8 mouse cellular contexts compared by ENCODE assay signal in the genomic region with DNA sequence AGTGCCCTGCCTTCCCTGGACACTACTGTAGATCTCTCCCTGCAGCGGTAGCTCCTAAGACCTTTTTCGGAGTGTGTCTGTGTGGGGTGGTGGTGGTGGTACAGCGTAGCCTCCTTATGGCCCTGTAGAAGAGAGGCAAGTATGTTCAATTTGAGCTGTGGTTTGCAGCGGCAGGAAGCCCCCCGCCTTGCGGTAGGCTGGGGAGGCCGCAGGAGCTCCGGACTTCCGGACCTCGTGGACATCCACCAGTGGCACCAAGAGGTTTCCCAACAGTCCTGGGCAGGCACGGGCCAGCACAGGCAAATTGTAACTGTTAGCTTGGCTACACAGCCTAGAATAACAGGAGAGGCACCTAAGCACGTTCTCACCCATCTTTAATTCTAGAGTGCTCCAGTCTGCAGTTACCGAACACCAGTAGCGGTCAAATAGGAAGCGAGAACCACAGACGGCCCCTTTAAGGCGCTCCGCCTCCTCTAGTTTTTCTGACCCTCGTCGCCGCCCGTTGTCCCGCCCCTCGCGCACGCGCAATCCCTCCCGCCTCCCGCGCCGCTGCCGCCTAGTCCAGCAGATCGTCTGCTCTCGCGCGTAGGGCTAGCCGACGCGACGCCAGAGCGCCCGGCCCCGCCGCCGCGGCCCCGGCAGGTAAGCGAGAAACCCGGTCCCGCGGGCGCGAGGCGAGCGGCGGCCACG. TPM values are rescaled to one million over a fixed set of nuclear protein-coding genes. Genes with fewer than 3 reads are reported as not detected.
DNase-seq lines count a peak whose midpoint lies in the region; ATAC-seq and TF ChIP-seq lines count a peak whose summit lies in the region.

A gene (plus strand): TSS at position 519 of the 690 bp plus-strand sequence.

- no peaks in the 10 kb centered on the region for H3K27me3 ChIP-seq in megakaryocyte, embryonic 14.5 days (replicated peaks)

- no peaks in the 10 kb centered on the region for H3K9me3 ChIP-seq in megakaryocyte, embryonic 14.5 days

- peak within 1 kb of the TSS; percentile 8 for H3K27ac ChIP-seq in cortical plate, adult 2 months (ENCODE audit: insufficient read depth, low read length)

- H3K4me1 ChIP-seq in cortical plate, adult 2 months (ENCODE audit: control insufficient read depth, insufficient read depth, low read length), result peaks cover 6% of the 10 kb centered on the region; the same call in 1 of the 2 replicates
- H3K4me1 ChIP-seq in megakaryocyte, embryonic 14.5 days, result peaks cover 74% of the 10 kb centered on the region

- TF ChIP-seq CTCF in cortical plate, adult 2 months (IDR thresholded peaks at IDR 0.05; ENCODE audit: extremely low read depth, insufficient read depth, low read length), result 0 out of 2 replicates have a peak, but pooled peaks have one; percentile 6

- peaks cover 23% of the 10 kb centered on the region for H3K36me3 ChIP-seq in megakaryocyte, embryonic 14.5 days (replicated peaks; ENCODE audit: low read length)

- H3K4me3 ChIP-seq in cortical plate, adult 2 months (ENCODE audit: insufficient read depth, low read length), result peak within 1 kb of the TSS; percentile 53
- H3K4me3 ChIP-seq in megakaryocyte, embryonic 14.5 days (replicated peaks), result peak within 1 kb of the TSS; percentile 98

- peak; percentile 73; the same call in 1 of the 2 replicates for TF ChIP-seq POLR2A in cortical plate, adult 2 months (IDR thresholded peaks at IDR 0.05; ENCODE audit: extremely low read depth, insufficient read depth, low read length)

- ATAC-seq in activated CD4-positive, CD25-positive, alpha-beta regulatory T cell, adult 4 months, result peak; percentile 84

- peak; percentile 90 for DNase-seq in gastrocnemius, adult 8-10 months (ENCODE audit: low spot score in 2 of 2)
- DNase-seq in hindlimb bud, embryonic 11.5 days (ENCODE audit: extremely low spot score, low read depth, low spot score), result peak; percentile 77
- DNase-seq in left cerebral cortex, adult 8-10 months (ENCODE audit: low spot score in 2 of 2), result peak; percentile 91 to 98
- DNase-seq in right cerebral cortex, postnatal 10 days (ENCODE audit: low spot score in 2 of 2), result peak; percentile 96 to 98
- peak; percentile 99 for DNase-seq in urinary bladder, postnatal 25 days (ENCODE audit: low spot score)

RNA-seq across cellular contexts. Expression of the gene that starts here (rescaled TPM):
- 10 to 100 TPM in 1 of 2 experiments, 1 to 10 TPM in 1; 9.2 to 14.3 TPM for polyA plus RNA-seq in activated CD4-positive, CD25-positive, alpha-beta regulatory T cell, adult 4 months (2017; shearing (Covaris generic))
- 27.6 and 28.7 TPM in 2 replicates for polyA plus RNA-seq in cortical plate, adult 2 months (2012; rRNA removed)
- 10 to 100 TPM; 15.4 to 19.7 (median 17.1) TPM for total RNA-seq in gastrocnemius, adult 8-10 months (2022)
- 10 to 100 TPM; 25.6 to 27.1 (median 26.0) TPM for total RNA-seq in left cerebral cortex, adult 8-10 months (2022)
- 6.3 and 27.6 TPM in 2 replicates for polyA plus RNA-seq in megakaryocyte, embryonic 14.5 days (2012; ENCODE audit: insufficient read depth, low replicate concordance)

Comparison
In these comparisons a context has a peak if more than half of its experiments do, and no peak if none do; other contexts are left out.
1. Peak in every context shown above with its lines: DNase-seq, ATAC-seq, H3K4me3 ChIP-seq and H3K27ac ChIP-seq.